Mouse (Mus musculus) hindbrain, embryonic 13.5 days (tissue): ENCODE results near the gene Trib2. TPM values are rescaled to one million over a fixed set of nuclear protein-coding genes. Genes with fewer than 3 reads are reported as not detected.

Experiments
- ATAC-seq: fragments of 200-750 bp; cut with Nextera tagmentation; 2 replicates; pipeline ENCODE4 v1.8.0; 2017; ENCODE audit warnings: moderate TSS enrichment; ENCODE audit not compliant: low FRiP score
- H3K27ac ChIP-seq: fragments of 300-500 bp; sonication (generic); 2 replicates; pipeline ENCODE4 v1.5.1; 2015; ENCODE audit warnings: inconsistent platforms, mild to moderate bottlenecking, moderate library complexity
- H3K27me3 ChIP-seq: fragments of 300-500 bp; sonication (generic); 2 replicates; pipeline ENCODE4 v1.6.1; 2015; ENCODE audit warnings: mild to moderate bottlenecking, inconsistent platforms
- H3K36me3 ChIP-seq: fragments of 300-500 bp; sonication (generic); 2 replicates; pipeline ENCODE4 v1.6.1; 2015; ENCODE audit warnings: mild to moderate bottlenecking, inconsistent platforms
- H3K4me1 ChIP-seq: fragments of 300-500 bp; sonication (generic); replicated peaks from 2 replicates; pipeline ENCODE4 v1.6.1; 2015; ENCODE audit warnings: inconsistent platforms
- H3K4me2 ChIP-seq: fragments of 300-500 bp; sonication (generic); 2 replicates; pipeline ENCODE4 v1.6.1; 2015; ENCODE audit warnings: inconsistent platforms, mild to moderate bottlenecking, moderate library complexity
- H3K4me3 ChIP-seq: fragments of 300-500 bp; sonication (generic); 2 replicates; pipeline ENCODE4 v1.5.1; 2015; ENCODE audit warnings: mild to moderate bottlenecking, inconsistent platforms
- H3K9ac ChIP-seq: fragments of 300-500 bp; sonication (generic); 2 replicates; pipeline ENCODE4 v1.6.1; 2015; ENCODE audit warnings: mild to moderate bottlenecking, inconsistent platforms
- H3K9me3 ChIP-seq: fragments of 300-500 bp; sonication (generic); 2 replicates; pipeline ENCODE4 v1.6.1; 2016; ENCODE audit warnings: inconsistent platforms
- WGBS: fragments of 180-500 bp; shearing (Covaris S2); methylation state at CpG from one replicate; pipeline ENCODE4 v1.1.7; 2015; 5-methylcytosine and 5-hydroxymethylcytosine counted together
- microRNA-seq: library from miRNA; unstranded; fragments of <30 nt; microRNA quantifications from one replicate; pipeline ENCODE4, GENCODE M21; 2016
- polyA plus RNA-seq: library from polyadenylated mRNA; unstranded; fragments of >200 nt; fragmentation: Nextera tagmentation; extraction: Ambion mirVana; gene quantifications from 2 replicates; pipeline ENCODE4 v1.2.1, GENCODE M21; 2015

The Trib2 gene
- polyA plus RNA-seq, 1 experiment from 2014 or later, result 128 TPM

GRCm38 (mm10) chr12:15755030-15755690, 61.6 kb downstream of the Trib2 start:
- Histone ChIP-seq H3K27ac (no peak overlapping the region), H3K4me3 (no peak overlapping the region), H3K9ac (no peak overlapping the region), H3K36me3 (no peaks in the 10 kb centered on the region), H3K4me1 (no peaks in the 10 kb centered on the region), H3K27me3 (no peaks in the 10 kb centered on the region), H3K9me3 (peaks cover 3% of the 10 kb centered on the region; the same call in 1 of the 2 replicates), H3K4me2 (no peak overlapping the region)
- ATAC-seq, result no peak
- WGBS, result 72% methylated on average over 2 of the region's 2 CpGs

- WGBS, result 75% methylated on average over 2 of the region's 2 CpGs
- Histone ChIP-seq H3K4me3 (no peak overlapping the region), H3K27ac (no peak overlapping the region), H3K4me2 (no peak overlapping the region), H3K4me1 (no peaks in the 10 kb centered on the region), H3K27me3 (no peaks in the 10 kb centered on the region), H3K9me3 (peaks cover 3% of the 10 kb centered on the region; the same call in 1 of the 2 replicates), H3K36me3 (no peaks in the 10 kb centered on the region), H3K9ac (no peak overlapping the region)
- ATAC-seq, result no peak
Observed at GRCm38 (mm10) chr12:15754602-15755001, 62.1 kb downstream of the Trib2 start.

- Histone ChIP-seq H3K4me1 (no peaks in the 10 kb centered on the region), H3K27me3 (no peaks in the 10 kb centered on the region), H3K9me3 (no peaks in the 10 kb centered on the region), H3K4me3 (no peak overlapping the region), H3K9ac (no peak overlapping the region), H3K36me3 (no peaks in the 10 kb centered on the region), H3K4me2 (no peak overlapping the region), H3K27ac (no peak overlapping the region)
- ATAC-seq, result no peak
- WGBS, result 43% methylated on average over 4 of the region's 4 CpGs
Observed at GRCm38 (mm10) chr12:15749646-15750195, 67.0 kb downstream of the Trib2 start.

- Histone ChIP-seq H3K9me3 (no peaks in the 10 kb centered on the region), H3K4me2 (no peak overlapping the region), H3K36me3 (no peaks in the 10 kb centered on the region), H3K27ac (no peak overlapping the region), H3K27me3 (no peaks in the 10 kb centered on the region), H3K4me1 (no peaks in the 10 kb centered on the region), H3K9ac (no peak overlapping the region), H3K4me3 (no peak overlapping the region)
- 79% methylated on average over 10 of the region's 10 CpGs for whole genome bisulfite sequencing
- ATAC-seq, result no peak
Observed at GRCm38 (mm10) chr12:15745752-15746151, 71.0 kb downstream of the Trib2 start.

Small RNA genes within 50 kb of the gene (microRNA-seq; reads per million reads assigned to microRNA genes)
- gene Mir6387, result not detected
